Mouse (Mus musculus): ENCODE results near the gene Slc44a5.
A peak's percentile ranks its signal among the peaks of the same experiment; 100 is the strongest.
"Not testable (repeated sequence)": the region's sequence is repeated elsewhere in the genome, so short reads cannot be mapped to it uniquely, and the experiment has no call there.

The Slc44a5 gene

DNA sequence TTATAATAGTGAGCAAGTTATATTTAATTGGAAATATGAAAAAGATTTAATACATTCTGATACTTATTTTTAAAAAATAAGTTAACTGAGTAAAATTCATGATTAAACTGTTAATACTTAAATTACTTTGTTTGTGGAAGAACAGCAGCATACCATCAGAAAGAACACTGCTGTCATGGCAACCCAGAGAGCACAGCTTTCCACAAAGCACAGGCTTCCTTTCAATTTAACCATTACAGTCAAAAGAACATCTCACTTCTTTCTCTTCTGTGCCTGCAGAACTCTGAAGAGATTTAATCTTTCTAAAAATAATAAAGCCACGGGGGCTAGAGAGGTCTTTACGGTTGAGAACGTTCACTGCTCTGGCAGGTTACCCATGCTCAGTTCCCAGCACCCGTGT, 172.5 kb downstream of the Slc44a5 start:
- no peak for DNase-seq (ENCODE audit: inconsistent age in 2 of 2, low spot score in 1 of 2)

DNA sequence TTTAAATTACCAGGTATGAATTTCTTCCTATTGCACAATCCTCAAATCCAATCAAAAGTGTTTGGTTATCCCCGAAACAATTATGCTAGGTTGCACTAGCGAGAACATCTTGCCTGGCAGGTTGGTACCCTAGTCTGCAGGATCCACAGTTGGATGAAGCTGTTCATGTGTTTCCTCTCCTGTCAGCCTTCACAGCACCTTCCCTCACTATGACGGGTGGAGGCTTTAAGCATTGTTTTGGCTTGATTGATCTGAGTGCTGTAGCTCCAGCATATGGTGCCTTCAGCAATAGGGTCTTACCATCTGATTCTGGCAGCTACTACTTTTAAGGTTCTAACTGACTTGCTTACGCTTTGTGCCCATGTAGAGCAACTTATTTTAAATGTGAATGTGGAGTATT, 176.5 kb downstream of the Slc44a5 start:
- no peak for DNase-seq (ENCODE audit: inconsistent age in 2 of 2, low spot score in 1 of 2)

DNA sequence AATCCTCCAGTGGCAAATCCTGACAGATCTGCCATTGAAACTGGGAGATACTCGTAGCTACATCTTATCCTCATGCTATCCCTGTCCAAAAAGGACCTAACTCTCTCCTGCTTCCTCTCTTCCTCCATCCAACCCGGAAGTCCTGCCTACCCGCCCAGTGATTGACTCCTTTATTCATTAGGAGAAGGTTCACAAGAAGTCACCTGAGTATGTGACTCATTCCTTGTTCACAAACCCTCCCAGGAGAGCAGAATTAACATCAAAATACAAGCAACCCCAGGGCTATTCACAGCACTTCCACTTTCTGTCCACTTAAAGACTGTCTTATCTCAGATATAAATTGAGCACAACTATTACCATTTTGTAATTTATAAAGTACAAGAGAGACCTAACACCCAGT, 180.3 kb downstream of the Slc44a5 start:
- not testable (repeated sequence) for DNase-seq (ENCODE audit: inconsistent age in 2 of 2, low spot score in 1 of 2)

DNA sequence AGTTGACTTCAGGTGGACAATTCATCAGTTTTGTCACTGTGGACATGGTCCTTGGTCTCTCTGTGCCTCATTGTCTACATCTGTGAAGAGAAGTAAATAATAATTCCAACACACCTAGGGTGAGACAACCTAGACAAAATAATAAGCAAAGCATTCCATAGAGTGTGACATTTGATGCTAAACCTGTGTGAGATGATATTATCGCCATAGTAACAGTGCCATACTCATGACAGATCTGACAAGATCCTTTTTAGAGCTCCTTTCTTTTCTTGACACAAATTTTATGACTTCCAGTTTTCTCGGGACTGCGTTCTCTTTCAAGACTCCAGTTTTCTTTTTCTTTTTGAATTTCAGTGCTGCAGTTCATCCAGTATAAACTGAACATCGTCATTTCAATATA, 192.6 kb downstream of the Slc44a5 start:
- DNase-seq (ENCODE audit: inconsistent age in 2 of 2, low spot score in 1 of 2): no peak

DNA sequence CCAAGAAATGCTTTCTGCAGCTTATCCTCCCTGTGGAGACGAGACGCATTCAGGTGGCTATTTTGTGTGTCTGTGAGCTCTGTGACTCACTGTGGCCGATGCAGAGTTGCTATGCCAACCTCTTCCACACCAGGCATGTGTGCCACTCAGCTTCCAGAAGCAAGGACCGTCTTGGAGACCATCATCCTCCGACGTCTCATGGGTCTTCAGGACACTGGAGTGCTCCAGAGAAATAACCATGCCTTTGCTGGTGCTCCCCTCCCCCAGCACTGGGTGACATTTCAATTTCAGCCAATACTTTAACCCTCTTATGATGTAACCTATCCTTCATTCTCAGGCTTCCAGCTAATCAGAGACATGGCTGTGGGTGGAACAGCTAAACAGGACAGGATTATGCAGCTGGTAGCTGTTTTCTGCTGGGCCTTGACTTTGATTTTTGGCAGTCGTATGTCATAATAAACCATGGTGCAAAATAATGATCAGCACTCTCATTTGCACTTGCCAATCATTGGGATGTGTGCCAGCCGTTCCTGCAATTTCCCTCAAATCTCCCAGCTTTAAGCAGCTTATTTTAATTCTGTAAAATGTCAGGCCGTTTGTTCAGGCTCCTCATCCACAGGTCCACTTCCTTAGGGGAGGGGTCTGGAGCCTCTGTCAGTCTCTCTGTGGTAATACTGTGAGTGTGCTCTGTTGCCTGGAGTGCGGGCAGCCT, 198.8 kb downstream of the Slc44a5 start:
- DNase-seq (ENCODE audit: inconsistent age in 2 of 2, low spot score in 1 of 2): no peak

DNA sequence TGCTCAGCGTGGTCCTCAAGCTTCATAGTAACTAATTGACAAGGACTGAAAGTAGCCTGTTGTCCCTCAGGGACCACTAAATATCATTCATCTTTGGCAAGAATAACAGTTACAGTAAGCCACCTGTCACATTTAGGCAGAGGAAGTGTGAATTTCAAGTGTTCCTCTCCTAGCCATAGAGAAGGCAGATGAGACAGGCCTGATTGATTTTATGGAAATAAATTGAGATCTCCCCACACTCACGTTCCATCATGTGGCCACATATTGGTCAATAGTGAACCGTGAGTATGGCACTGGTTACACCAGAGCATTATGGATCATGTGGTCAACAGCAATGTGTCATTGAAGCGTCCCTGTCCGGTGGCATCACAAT, 199.3 kb downstream of the Slc44a5 start:
- DNase-seq (ENCODE audit: inconsistent age in 2 of 2, low spot score in 1 of 2): no peak

DNA sequence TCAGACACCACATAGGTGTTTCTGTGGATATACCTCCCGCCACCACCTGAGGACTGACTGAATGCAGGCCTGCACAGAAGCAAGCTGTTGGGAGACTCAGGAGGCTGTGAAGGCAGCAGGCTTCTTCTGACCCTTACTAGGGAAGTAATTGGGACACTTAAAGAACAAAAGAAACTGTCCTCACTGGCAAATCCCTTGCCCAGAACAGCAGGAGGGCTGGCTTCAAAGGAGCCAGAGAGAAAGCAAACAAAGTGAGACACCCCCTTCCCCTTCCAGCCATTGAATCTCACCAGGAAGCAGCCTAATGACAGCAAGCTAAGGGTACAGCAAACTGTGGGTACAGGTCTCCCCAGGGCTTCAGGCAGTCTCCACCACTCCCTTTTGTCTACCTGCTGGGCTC, 200.3 kb downstream of the Slc44a5 start:
- DNase-seq (ENCODE audit: inconsistent age in 2 of 2, low spot score in 1 of 2): no peak

DNA sequence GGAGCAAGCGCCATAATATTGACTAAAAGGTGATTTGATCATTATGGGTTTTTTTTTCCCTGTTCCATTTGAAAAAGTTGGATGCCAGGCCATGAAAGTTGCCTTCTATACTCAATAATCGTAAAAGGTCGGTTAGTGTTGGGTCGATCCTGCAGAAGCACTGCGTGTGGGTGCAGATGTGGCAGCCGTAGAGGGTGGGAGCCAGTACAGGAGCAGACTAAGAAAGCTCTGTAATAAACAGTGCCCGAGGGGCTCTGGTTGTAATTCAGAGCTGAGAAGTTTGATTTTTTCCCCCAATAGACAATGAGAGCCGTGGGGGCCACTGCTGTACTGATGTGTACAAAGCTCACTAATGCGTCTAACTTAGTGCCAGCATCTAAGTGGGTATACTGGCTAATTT, 200.8 kb downstream of the Slc44a5 start:
- no peak for DNase-seq (ENCODE audit: inconsistent age in 2 of 2, low spot score in 1 of 2)

DNA sequence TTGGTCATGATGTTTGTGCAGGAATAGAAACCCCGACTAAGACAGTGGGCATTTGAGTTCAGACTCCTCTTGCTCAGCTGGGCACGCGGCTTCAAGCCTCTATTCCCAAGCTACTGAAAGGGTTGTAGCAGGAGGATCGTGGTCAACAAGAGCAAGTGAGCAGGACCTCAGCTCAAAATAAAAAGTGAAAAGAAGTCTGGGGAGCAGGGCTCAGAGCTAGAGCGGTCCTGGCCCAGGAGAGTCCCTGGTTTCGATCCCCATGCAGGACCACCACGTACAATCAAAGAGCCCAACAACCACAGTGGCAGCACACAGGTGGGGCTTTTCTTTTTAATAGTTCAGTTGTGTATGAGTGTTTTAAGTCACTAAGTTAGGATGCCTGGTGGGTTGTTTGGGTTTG, 201.5 kb downstream of the Slc44a5 start:
- no peak for DNase-seq (ENCODE audit: inconsistent age in 2 of 2, low spot score in 1 of 2)

DNA sequence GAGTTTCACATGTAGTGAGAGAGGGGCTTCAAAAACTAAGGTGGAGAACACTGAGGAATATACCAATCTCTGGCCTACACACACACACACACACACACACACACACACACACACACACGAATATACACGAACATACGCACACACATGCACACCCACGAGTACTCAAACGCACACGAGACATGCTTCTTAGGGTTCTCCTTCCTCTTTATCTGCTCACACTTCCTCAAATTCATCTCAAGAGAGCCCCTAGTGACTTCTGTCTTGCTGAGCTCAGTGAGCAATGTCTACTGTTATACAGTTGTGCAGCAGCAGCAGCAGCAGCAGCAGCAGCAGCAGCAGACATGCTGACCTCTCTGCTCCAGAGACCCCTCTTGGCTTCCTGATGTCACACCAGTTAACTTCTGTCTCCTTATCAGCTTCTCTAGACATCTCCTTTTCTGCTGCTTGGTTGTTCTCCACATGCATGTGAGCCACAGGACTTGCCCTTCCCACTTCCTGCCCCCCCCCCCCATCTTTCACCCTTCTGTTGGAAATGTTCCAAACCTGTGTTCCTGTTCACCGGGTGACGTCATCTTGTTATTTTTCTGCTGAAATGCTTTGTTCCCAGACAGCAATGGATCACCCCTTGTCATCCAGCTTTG, 204.5 kb downstream of the Slc44a5 start:
- no peak for DNase-seq (ENCODE audit: inconsistent age in 2 of 2, low spot score in 1 of 2)

DNA sequence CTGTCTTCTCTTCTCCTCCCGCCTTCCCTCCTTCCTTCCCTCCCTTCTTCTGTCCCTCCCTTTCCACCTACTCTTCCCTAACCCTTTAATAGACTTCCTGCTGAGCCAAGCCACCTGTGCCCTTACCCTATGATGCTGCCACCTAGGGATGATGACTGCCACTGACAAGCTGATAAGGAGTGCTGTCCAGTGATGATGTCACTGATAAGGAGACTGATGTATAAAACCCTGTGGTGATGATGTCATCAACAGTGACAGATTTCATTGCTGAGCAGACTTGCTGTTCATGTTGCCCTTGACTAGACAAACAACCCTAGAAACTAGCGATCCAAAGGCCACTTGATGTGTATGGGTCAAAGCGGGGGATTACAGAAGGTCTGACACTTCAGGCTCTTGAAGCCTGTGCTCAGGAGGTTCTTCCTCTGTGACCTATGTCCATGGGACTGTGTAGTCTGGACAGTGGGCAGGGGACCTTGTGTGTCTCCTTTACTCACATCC, 206.2 kb downstream of the Slc44a5 start:
- DNase-seq (ENCODE audit: inconsistent age in 2 of 2, low spot score in 1 of 2): no peak

DNA sequence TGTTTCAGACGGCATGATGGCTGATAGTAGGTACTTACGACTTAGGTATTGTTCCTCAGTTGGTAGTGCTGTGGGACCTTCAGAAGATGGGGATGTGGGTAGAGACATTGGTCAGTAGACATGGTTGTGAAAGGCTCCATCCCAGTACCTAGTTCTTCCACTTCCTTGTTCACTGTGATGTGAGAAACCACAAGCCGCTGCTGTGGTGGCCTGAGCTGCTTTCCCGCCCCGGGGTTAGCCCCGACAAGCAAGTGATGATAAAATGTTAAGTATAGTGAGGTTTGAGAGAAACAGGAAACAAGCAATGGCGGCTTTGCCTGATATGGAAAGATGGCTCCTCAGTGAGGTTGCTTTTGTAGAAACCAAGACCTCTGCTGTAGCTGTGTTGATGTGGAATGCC, 209.8 kb downstream of the Slc44a5 start:
- peak in 1 of 2 experiments; percentile 20 for DNase-seq (ENCODE audit: inconsistent age in 2 of 2, low spot score in 1 of 2)

DNA sequence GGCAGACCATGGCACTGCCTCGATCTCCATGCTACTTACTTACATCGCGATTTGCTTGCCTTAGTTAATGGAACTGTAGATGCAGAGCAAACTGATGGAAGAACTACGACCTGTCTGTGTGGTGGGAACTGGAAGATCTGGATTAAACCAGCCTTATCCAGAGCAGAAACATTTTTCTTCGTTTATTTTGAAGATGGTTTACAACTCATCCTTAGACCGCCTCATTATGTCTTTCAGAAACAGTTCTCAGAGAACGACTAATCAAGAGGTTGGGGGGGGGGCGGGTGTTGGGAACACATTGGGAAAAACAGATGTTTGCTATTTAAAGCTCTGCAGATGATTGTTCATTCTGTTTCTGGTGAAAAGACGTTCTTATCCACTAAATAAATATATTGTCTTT, 210.7 kb downstream of the Slc44a5 start:
- no peak for DNase-seq (ENCODE audit: inconsistent age in 2 of 2, low spot score in 1 of 2)

DNA sequence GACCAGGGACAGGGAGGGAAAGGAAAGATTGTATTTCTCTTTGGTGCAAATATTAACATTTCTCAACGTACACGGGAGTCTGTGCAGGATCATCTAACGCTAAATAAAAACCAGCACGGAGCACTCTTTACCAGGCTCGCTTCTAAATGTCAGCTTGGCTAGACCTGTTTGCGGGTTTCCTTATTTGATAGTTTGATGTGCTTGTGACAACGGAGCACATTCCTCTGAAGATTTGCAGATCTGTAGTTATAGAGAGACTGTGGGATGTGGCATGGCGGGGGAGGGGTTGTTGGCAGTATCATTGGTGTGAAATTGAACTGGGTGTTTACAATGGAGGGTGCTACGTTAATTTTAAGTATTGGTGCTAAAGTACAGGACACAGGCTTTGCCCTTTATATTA, 215.4 kb downstream of the Slc44a5 start:
- DNase-seq (ENCODE audit: inconsistent age in 2 of 2, low spot score in 1 of 2): no peak

DNA sequence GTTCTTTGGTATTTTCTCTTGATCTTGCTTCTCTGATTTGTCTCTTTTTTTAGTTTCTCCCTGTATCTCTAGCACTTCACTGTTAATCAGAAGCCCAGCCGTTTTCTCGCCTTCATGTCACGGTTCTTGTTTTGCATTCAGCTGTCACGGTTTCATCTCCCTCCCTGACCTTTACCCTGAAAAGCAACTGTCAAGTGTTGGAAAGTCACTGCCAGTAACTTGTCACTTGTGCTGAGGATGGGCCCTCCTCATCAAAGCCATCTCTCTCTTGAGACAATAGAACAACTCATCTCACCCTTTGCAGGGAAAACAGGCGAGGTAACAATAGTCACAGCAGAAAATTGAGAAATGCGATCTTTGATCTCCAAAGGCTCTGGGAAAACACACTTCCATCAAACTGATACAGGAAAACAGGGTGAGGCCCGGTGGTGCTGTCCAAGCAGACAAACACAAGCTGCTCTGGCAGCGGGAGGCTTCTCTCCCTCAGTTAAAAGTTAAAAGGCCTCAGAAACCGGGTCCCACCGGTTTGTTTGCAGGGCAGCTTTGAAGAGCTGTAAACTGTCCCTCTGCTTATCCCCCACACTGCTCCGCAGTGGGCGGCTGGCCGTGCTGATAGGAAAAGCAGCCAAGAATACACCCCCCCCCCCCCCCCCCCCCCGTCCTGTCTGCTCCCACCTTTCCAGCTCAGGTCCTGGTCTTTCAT, 219.2 kb downstream of the Slc44a5 start:
- DNase-seq (ENCODE audit: inconsistent age in 2 of 2, low spot score in 1 of 2): no peak

DNA sequence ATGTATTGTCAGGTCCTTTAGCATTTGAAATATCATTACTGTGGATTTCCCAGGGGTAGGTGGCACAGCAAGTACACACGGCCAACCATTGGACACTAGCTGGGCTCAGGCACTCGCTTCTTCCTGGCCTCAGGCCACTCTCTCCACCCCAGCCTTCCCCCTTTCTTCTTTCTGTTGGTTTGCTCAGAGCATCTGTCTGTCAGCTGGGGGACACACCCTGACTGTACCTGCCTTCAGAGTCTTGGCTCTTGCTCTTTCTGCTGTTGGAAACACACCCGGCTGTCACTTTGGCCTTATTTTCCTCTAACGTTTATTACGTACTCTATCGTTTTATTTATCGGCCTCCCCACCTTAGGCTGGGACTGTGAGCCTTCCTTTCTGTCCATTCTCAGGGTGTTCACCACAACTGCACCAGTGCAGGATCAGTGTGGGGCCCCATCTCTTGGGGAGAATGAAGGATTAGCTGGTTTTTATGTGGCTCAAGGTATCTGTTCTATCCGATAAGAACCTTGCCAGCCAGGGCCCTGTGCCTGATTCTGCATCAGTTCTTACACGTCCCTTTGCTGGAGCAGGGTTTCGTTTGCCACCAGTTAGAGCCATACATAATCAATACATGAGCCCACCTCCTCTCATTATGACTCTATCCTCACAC, 220.1 kb downstream of the Slc44a5 start:
- no peak for DNase-seq (ENCODE audit: inconsistent age in 2 of 2, low spot score in 1 of 2)

DNA sequence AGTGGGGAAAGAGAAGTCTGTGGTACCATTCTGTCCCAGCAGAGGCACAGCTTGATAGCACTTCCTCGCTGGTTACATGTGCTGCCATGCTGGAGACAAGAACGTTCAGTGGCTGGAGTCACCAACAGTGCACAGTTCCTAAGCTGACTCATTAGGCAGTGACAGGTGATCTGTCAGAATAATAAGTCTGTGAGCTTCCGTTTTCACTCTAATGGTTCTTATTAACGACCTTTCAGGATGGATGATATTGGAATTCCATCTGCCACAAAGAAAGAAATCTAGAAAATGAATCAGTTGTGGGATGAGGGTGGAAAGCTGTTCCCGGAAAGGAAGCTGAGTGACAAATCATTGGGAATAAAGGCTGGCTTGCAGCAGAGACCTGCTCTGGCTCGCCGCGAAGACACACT, 227.2 kb downstream of the Slc44a5 start:
- DNase-seq (ENCODE audit: inconsistent age in 2 of 2, low spot score in 1 of 2): no peak

DNA sequence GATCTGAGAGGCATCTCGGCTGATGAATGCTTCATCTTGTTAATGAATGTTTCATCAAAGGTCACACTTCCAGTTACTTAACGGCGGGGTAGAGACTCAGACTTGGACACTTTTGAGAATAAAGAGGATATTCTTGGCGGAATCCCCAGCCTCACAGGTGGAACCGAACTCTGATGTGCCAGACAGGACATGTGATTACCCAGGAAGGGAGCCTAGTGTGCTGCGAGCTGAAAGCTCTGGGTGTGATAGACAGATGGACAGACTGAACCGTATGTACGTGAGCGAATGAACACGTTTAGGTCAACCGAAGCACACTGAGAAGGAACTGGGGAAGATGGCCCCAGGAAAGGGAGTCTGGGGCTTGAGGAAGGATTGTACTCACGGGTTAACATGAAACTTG, 228.6 kb downstream of the Slc44a5 start:
- no peak for DNase-seq (ENCODE audit: inconsistent age in 2 of 2, low spot score in 1 of 2)

DNA sequence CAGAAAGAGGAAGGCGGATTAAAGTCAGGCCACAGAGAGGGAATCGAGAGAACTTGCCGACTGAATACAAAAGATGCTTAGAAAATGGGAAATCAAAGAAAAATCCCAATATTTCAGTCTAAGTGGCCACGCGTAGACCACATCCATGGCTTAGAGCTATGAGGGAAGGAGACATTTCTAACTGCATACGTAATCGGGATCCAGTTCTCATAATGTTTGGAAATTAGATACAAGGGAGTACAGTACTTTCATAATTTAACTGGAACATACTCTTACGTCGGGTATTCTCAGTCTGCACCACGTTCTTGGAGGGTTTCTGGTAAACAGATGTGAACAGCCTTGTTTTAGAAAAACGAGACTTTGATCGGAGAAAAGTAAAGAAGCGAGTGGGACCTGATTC, 229.1 kb downstream of the Slc44a5 start:
- no peak for DNase-seq (ENCODE audit: inconsistent age in 2 of 2, low spot score in 1 of 2)

DNA sequence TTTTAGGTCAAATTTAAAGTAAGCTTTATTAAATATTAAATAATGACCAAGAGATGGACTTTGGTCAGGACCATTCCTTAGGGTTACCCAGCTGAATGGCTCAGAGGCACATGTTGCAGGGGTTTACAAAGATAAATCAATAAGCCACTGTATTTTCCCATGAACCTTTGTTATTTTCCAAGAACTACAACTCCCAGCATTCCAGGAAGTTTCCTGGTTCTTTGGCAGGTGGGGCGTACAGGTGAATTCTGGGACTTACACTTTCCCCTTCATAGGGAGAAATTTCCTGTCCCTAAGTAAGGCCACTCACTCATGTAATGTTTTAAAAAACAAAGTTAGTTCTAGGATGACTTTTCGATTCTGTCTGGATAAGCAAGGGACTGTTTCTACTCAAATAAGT, 235.2 kb downstream of the Slc44a5 start:
- DNase-seq (ENCODE audit: inconsistent age in 2 of 2, low spot score in 1 of 2): no peak

DNA sequence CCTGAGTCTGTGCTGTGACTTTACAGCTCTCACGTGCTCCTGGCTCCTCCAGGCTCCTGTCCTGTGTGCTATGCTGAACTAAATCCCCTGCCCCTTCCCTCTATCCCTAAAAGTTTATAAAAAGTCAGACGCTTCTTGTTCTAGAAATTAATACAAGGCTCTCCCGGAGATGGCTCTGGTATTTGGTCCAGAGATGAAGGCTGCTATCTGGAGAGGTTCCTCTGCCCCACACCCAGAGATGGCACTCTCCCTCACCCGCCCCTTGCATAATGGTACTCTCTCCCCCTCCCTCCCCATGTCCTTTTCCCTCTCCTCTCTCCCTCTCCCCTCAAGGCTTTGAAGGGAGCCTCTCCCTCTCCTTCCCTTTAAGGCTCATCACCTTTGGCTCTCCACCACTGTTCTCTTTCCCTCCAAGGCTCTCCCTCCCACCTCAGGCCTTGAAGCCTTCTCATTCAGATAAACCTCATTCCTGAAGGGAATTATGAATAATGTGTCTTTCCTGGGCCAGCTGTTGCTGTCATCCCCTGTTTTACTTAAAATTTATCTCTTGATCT, 236.0 kb downstream of the Slc44a5 start:
- no peak for DNase-seq (ENCODE audit: inconsistent age in 2 of 2, low spot score in 1 of 2)
